Mouse (Mus musculus): ENCODE measurements around the gene Abca5. TPM values are rescaled to one million over a fixed set of nuclear protein-coding genes. Genes with fewer than 3 reads are reported as not detected.

Abca5 gene
- polyA plus RNA-seq (2015; fragmentation: Nextera tagmentation; extraction: Ambion mirVana): 1.0 and 2.3 TPM in 2 replicates

GRCm38 (mm10) chr11:110337289-110338245, at the start of gene Abca5:
Abca5 (minus strand) TSS chr11:110337716.
- peak within 1 kb of the TSS; percentile 69 for H3K9ac ChIP-seq (replicated peaks)
- DNase-seq: peak; percentile 93
- H3K27ac ChIP-seq (ENCODE audit: low read depth): no peak within 1 kb of the TSS
- H3K4me3 ChIP-seq (ENCODE audit: low read depth, low read length): peak within 1 kb of the TSS; percentile 91
- no peaks in the 10 kb centered on the region for H3K9me3 ChIP-seq (ENCODE audit: low read length)
- H3K36me3 ChIP-seq (replicated peaks; ENCODE audit: insufficient read depth, low read length): no peaks in the 10 kb centered on the region
- ATAC-seq: peak; percentile 98
- under 1% methylated on average over 85 of the region's 95 CpGs for WGBS (ENCODE audit: insufficient replicate concordance)
- TF ChIP-seq CTCF (IDR thresholded peaks at IDR 0.05; ENCODE audit: low read depth) (no peak), EP300 (IDR thresholded peaks at IDR 0.05; ENCODE audit: low read depth) (no peak)
- H3K4me1 ChIP-seq (ENCODE audit: insufficient read depth): peaks cover 6% of the 10 kb centered on the region; the same call in 1 of the 2 replicates
- H3K27me3 ChIP-seq (ENCODE audit: insufficient read depth, low read length): peaks cover 8% of the 10 kb centered on the region
- H3K4me2 ChIP-seq (ENCODE audit: low read depth, low read length): peak within 1 kb of the TSS; percentile 93

- Histone ChIP-seq H3K4me3 (ENCODE audit: low read depth, low read length) (no peak overlapping the region), H3K9ac (replicated peaks) (no peak overlapping the region), H3K36me3 (replicated peaks; ENCODE audit: insufficient read depth, low read length) (no peaks in the 10 kb centered on the region), H3K27me3 (ENCODE audit: insufficient read depth, low read length) (no peaks in the 10 kb centered on the region), H3K9me3 (ENCODE audit: low read length) (no peaks in the 10 kb centered on the region), H3K27ac (ENCODE audit: low read depth) (no peak overlapping the region), H3K4me2 (ENCODE audit: low read depth, low read length) (no peak overlapping the region), H3K4me1 (ENCODE audit: insufficient read depth) (no peaks in the 10 kb centered on the region)
- WGBS (ENCODE audit: insufficient replicate concordance): 71% methylated on average over 2 of the region's 2 CpGs
- no peak for ATAC-seq
- TF ChIP-seq EP300 (IDR thresholded peaks at IDR 0.05; ENCODE audit: low read depth) (no peak), CTCF (IDR thresholded peaks at IDR 0.05; ENCODE audit: low read depth) (no peak)
- DNase-seq: no peak
Measured at GRCm38 (mm10) chr11:110385487-110385886, 48.0 kb upstream of the Abca5 start.

- Histone ChIP-seq H3K36me3 (replicated peaks; ENCODE audit: insufficient read depth, low read length) (no peaks in the 10 kb centered on the region), H3K9ac (replicated peaks) (no peak overlapping the region; the same call in 1 of the 2 replicates), H3K4me3 (ENCODE audit: low read depth, low read length) (peak overlapping the region; percentile 25), H3K4me2 (ENCODE audit: low read depth, low read length) (peak overlapping the region; percentile 66), H3K4me1 (ENCODE audit: insufficient read depth) (no peaks in the 10 kb centered on the region), H3K27ac (ENCODE audit: low read depth) (peak overlapping the region; percentile 86), H3K27me3 (ENCODE audit: insufficient read depth, low read length) (no peaks in the 10 kb centered on the region), H3K9me3 (ENCODE audit: low read length) (no peaks in the 10 kb centered on the region)
- DNase-seq (no peak), ATAC-seq (peak; percentile 43)
- WGBS (ENCODE audit: insufficient replicate concordance): 17% methylated on average over 15 of the region's 15 CpGs
- no peak for TF ChIP-seq EP300 (IDR thresholded peaks at IDR 0.05; ENCODE audit: low read depth)
- TF ChIP-seq CTCF (IDR thresholded peaks at IDR 0.05; ENCODE audit: low read depth): no peak
Measured at GRCm38 (mm10) chr11:110380310-110380668, 42.8 kb upstream of the Abca5 start.

- peak; percentile 64 for DNase-seq
Measured at GRCm38 (mm10) chr11:110379661-110380309, 42.3 kb upstream of the Abca5 start.

GRCm38 (mm10) chr11:110374036-110374435, 36.5 kb upstream of the Abca5 start:
- Histone ChIP-seq H3K36me3 (replicated peaks; ENCODE audit: insufficient read depth, low read length) (no peaks in the 10 kb centered on the region), H3K9ac (replicated peaks) (no peak overlapping the region), H3K4me1 (ENCODE audit: insufficient read depth) (peaks cover 5% of the 10 kb centered on the region; the same call in 1 of the 2 replicates), H3K4me2 (ENCODE audit: low read depth, low read length) (no peak overlapping the region), H3K4me3 (ENCODE audit: low read depth, low read length) (no peak overlapping the region), H3K9me3 (ENCODE audit: low read length) (no peaks in the 10 kb centered on the region), H3K27ac (ENCODE audit: low read depth) (no peak overlapping the region), H3K27me3 (ENCODE audit: insufficient read depth, low read length) (no peaks in the 10 kb centered on the region)
- WGBS (ENCODE audit: insufficient replicate concordance): 77% methylated on average over 9 of the region's 9 CpGs
- ATAC-seq (no peak), DNase-seq (no peak)
- TF ChIP-seq CTCF (IDR thresholded peaks at IDR 0.05; ENCODE audit: low read depth): no peak
- no peak for TF ChIP-seq EP300 (IDR thresholded peaks at IDR 0.05; ENCODE audit: low read depth)

More at GRCm38 (mm10) chr11:110379661-110380309, 42.3 kb upstream of the Abca5 start:
- Histone ChIP-seq H3K4me1 (ENCODE audit: insufficient read depth) (no peaks in the 10 kb centered on the region), H3K9ac (replicated peaks) (peak overlapping the region; percentile 26), H3K4me3 (ENCODE audit: low read depth, low read length) (peak overlapping the region; percentile 25), H3K4me2 (ENCODE audit: low read depth, low read length) (peak overlapping the region; percentile 66), H3K27me3 (ENCODE audit: insufficient read depth, low read length) (no peaks in the 10 kb centered on the region), H3K27ac (ENCODE audit: low read depth) (peak overlapping the region; percentile 86), H3K9me3 (ENCODE audit: low read length) (no peaks in the 10 kb centered on the region), H3K36me3 (replicated peaks; ENCODE audit: insufficient read depth, low read length) (no peaks in the 10 kb centered on the region)
- ATAC-seq: peak; percentile 90
- TF ChIP-seq EP300 (IDR thresholded peaks at IDR 0.05; ENCODE audit: low read depth): no peak
- TF ChIP-seq CTCF (IDR thresholded peaks at IDR 0.05; ENCODE audit: low read depth): no peak; the same call in 1 of the 2 replicates
- 5% methylated on average over 20 of the region's 20 CpGs for WGBS (ENCODE audit: insufficient replicate concordance)
